Mouse (Mus musculus) forebrain, embryonic 10.5 days (tissue): ENCODE measurements around the gene Ndufs1. TPM values are rescaled to one million over a fixed set of nuclear protein-coding genes. Genes with fewer than 3 reads are reported as not detected.

Experiments used
- DNase-seq: peaks from one replicate; pipeline ENCODE4 v3.0.0-alpha.2; 2017; ENCODE audit warnings: low spot score; ENCODE audit errors: extremely low spot score
- H3K27ac ChIP-seq: fragments of 300-500 bp; sonication (generic); 2 replicates; pipeline ENCODE4 v1.5.1; 2016; ENCODE audit warnings: mild to moderate bottlenecking
- H3K27me3 ChIP-seq: fragments of 300-500 bp; sonication (generic); 2 replicates; pipeline ENCODE4 v1.6.1; 2016; ENCODE audit warnings: mild to moderate bottlenecking; ENCODE audit not compliant: poor library complexity, severe bottlenecking
- H3K36me3 ChIP-seq: fragments of 300-500 bp; sonication (generic); replicated peaks from 2 replicates; pipeline ENCODE4 v1.6.1; 2016; ENCODE audit warnings: mild to moderate bottlenecking, moderate library complexity
- H3K4me1 ChIP-seq: fragments of 300-500 bp; sonication (generic); 2 replicates; pipeline ENCODE4 v1.6.1; 2016
- H3K4me3 ChIP-seq: fragments of 300-500 bp; sonication (generic); 2 replicates; pipeline ENCODE4 v1.5.1; 2016; ENCODE audit warnings: mild to moderate bottlenecking, moderate library complexity
- H3K9me3 ChIP-seq: fragments of 300-500 bp; sonication (generic); 2 replicates; pipeline ENCODE4 v1.6.1; 2016; ENCODE audit warnings: mild to moderate bottlenecking, moderate library complexity
- WGBS: fragments of 180-500 bp; shearing (Covaris S2); methylation state at CpG from one replicate; pipeline ENCODE4 v1.1.7; 2016; 5-methylcytosine and 5-hydroxymethylcytosine counted together
- polyA plus RNA-seq: library from polyadenylated mRNA; unstranded; fragments of >200 nt; fragmentation: Nextera tagmentation; extraction: Ambion mirVana; gene quantifications from 2 replicates; pipeline ENCODE4 v1.2.1, GENCODE M21; 2016

Ndufs1 gene
- polyA plus RNA-seq: 147 and 151 TPM in 2 replicates

DNA sequence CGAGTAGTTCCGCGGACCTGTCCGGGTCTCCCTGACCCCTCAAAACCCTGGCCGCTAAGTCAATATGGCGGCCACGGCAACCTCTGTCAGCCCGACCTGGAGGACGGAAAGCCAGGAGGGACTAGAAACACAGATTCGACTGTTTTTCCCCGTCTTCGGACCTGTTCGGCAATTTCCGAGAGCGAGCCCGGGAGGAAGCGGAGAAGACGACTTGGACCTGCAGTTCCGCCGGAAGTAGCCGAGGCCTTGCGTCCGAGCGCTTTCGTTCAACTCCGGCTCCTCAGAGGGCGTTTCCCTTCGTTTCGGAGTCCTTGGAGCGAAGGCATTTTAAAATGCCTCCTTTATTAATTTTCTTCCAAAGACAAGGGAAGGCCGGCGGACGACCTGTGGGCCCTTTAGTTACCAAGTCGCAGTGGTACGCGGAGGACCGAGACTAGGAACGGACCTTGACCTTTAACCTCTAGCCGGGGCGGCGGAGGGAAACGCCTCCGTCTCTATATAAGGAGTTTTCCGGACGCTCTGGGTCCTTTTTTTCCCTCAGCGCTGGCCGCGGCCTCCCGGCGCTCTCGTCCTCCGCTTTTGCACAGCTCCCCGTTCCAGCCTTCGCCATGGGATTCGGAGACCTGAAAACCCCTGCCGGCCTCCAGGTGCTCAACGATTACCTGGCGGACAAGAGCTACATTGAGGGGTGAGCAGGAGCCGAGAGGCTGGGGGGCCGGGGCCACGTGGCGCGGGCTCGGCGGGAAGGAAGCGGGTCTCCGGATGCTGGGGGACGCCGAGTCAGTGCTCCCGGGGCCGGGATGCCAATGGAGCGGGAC is at the start of gene Ndufs1, which contains the start of gene Eef1b2:
TSS of gene Ndufs1 (minus strand) at position 230 of the 818 bp plus-strand sequence.
TSS of gene Eef1b2 (plus strand) at position 222 of the 818 bp plus-strand sequence.
- Histone ChIP-seq H3K27ac (peak within 1 kb of the TSS; percentile 95), H3K4me1 (peaks cover 32% of the 10 kb centered on the region), H3K36me3 (peaks cover 50% of the 10 kb centered on the region), H3K27me3 (no peaks in the 10 kb centered on the region), H3K9me3 (no peaks in the 10 kb centered on the region), H3K4me3 (peak within 1 kb of the TSS; percentile 95)
- WGBS: under 1% methylated on average over 72 of the region's 72 CpGs
- peak; percentile 97 for DNase-seq

DNA sequence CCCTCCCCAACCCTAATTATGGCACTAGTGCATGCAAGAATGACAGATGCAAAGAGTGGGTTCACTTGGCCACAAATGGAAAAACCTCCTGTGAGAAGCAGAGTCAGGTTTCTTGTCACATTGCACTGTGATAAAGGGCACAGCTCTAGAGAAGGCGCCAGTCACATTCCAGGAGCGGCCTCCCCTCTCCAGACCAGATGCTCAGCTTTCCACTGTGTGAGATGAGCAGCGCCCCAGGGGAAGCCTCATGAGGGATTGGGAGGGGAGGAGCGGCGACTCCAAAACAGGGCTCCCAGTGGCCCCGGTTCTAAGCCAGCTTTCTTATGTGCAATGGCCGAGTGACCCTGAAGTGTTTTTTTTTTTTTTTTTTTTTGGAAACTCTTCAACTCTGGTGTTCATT is 49.3 kb upstream of the Ndufs1 start:
- no peak overlapping the region for H3K27ac ChIP-seq
- H3K9me3 ChIP-seq: no peaks in the 10 kb centered on the region
- no peak for DNase-seq
- no peaks in the 10 kb centered on the region for H3K36me3 ChIP-seq
- WGBS: 7% methylated on average over 7 of the region's 7 CpGs
- H3K4me3 ChIP-seq: no peak overlapping the region
- H3K4me1 ChIP-seq: peaks cover 8% of the 10 kb centered on the region
- H3K27me3 ChIP-seq: no peaks in the 10 kb centered on the region

DNA sequence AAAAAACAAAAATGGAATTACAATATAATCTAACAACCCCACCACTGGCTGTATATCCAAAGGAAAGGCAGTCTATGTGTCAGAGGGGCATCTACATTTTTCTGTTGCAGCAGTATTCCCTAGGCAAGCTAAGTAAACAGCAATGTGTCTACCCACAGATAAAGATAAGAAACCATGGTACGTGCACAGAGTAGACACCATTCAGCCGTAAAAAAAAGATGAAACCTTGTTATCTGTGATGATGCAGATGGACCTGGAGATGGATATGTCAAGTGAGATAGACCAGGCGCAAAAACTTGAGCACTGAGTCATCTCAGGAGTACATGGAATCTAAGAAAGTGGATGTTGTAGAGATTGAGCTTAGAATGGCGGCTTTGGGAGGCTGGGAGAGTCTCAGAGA is 48.4 kb upstream of the Ndufs1 start:
- DNase-seq: no peak
- H3K36me3 ChIP-seq: no peaks in the 10 kb centered on the region
- no peaks in the 10 kb centered on the region for H3K27me3 ChIP-seq
- no peak overlapping the region for H3K4me3 ChIP-seq
- H3K9me3 ChIP-seq: no peaks in the 10 kb centered on the region
- 91% methylated on average over 4 of the region's 4 CpGs for WGBS
- H3K27ac ChIP-seq: no peak overlapping the region
- H3K4me1 ChIP-seq: peaks cover 8% of the 10 kb centered on the region

DNA sequence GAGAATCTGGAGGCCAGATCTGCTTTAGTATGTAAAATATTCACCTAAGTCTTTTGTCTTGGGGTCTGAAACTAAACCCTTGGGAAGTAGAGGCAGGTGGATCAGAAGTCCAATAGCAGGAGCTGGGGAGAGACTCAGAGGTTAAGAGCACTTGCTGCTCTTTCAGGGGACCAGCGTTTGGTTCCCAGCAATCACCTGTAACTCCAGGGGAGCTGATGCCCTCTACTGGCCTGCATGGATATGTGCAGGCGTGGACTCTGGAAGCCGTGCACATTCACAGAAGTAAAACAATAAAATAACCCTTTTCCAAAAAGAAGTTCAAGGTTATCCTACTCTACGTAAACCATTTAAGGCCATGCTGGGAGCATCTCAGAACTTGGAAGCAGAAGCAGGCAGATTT is 42.6 kb upstream of the Ndufs1 start:
- Histone ChIP-seq H3K9me3 (peaks cover 5% of the 10 kb centered on the region; the same call in 1 of the 2 replicates), H3K27ac (no peak overlapping the region), H3K36me3 (no peaks in the 10 kb centered on the region), H3K4me1 (peaks cover 4% of the 10 kb centered on the region), H3K27me3 (peaks cover 6% of the 10 kb centered on the region; the same call in 1 of the 2 replicates), H3K4me3 (no peak overlapping the region)
- 95% methylated on average over 4 of the region's 4 CpGs for WGBS
- no peak for DNase-seq

DNA sequence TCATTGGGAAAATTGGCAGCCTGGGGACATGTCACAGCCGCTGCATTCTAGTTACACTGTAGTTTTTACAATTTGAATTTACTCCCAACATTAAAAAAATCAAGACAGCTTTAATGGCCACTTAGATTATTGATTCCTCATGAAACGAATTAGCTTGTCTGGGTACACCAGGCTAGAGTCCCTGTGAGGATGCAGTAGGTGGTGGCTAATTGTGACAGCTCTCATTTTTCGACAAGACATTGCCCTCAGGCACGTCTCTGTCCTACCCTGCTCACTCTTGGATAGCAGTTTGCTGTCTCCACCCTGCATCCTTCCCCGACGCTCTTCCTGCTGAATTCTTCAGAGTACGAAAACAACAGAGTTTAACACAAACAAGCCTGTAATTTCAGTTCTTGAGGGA is 38.0 kb upstream of the Ndufs1 start:
- no peak overlapping the region for H3K4me3 ChIP-seq
- no peak for DNase-seq
- no peaks in the 10 kb centered on the region for H3K36me3 ChIP-seq
- H3K27me3 ChIP-seq: peaks cover 14% of the 10 kb centered on the region
- no peak overlapping the region for H3K27ac ChIP-seq
- H3K4me1 ChIP-seq: peaks cover 14% of the 10 kb centered on the region
- WGBS: 47% methylated on average over 7 of the region's 7 CpGs
- peaks cover 5% of the 10 kb centered on the region; the same call in 1 of the 2 replicates for H3K9me3 ChIP-seq

DNA sequence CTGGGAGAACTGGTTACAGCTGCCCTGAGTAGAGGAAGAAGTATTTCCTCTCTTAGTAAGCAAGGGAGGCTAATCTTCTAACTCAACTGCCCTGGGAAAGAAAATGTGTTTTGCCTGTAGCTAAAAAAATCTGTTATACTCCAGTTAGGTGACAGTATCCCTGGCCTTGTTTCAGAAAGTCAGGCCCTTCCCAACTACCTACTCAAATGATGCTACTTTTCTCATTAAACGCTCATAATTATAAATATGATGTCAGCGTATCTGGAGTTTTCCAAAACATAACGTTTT is 37.6 kb upstream of the Ndufs1 start, which contains the start of gene Gpr1:
TSS of gene Gpr1 (minus strand) at position 273 of the 288 bp plus-strand sequence.
- Histone ChIP-seq H3K4me3 (peak within 1 kb of the TSS; percentile 38), H3K27ac (peak within 1 kb of the TSS; percentile 69; the same call in 1 of the 2 replicates)
- no peak for DNase-seq

DNA sequence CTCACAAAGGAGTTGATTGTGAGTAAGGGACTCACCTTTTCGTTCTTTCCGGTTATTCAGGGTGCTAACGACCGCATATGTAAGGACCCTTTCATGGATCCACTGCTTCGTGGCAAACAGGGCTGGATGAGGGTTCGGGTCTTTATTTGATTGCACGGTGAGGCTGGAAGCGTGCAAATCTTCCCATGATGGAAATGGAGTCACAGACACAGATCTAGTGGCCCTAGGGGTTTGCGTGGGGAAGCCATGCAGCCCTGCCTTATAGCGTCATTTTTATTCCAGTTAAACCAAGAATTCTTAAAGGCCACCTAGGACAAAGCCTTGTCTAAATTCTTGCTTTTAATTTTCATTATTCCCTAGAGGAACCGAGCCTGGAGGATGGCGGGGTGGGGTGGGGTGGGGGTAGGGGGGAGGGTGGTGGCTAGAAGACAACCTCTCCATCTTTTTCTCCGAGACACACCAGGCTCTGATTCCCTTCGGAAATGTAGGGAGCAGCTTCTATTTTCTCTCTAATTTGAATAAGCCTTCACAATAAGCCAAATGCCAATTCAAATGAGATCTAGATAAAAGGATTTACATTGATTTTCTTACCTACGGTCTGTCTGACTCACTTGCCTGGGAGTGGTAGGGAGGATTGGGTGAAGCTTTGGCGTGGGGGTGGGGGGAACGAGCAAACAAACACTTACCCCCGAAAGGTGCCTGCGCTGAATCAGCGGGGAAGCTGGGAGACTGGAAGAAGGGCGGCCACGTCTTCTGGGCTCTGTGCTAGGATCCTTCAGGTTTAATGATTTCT is 37.0 kb upstream of the Ndufs1 start:
- peak overlapping the region; percentile 38 for H3K4me3 ChIP-seq

More for the DNA sequence above, 37.6 kb upstream of the Ndufs1 start, which contains the start of gene Gpr1:
- H3K9me3 ChIP-seq: peaks cover 3% of the 10 kb centered on the region; the same call in 1 of the 2 replicates
- no peaks in the 10 kb centered on the region for H3K36me3 ChIP-seq
- peaks cover 14% of the 10 kb centered on the region for H3K27me3 ChIP-seq
- WGBS: 29% methylated on average over 3 of the region's 3 CpGs
- H3K4me1 ChIP-seq: peaks cover 14% of the 10 kb centered on the region

DNA sequence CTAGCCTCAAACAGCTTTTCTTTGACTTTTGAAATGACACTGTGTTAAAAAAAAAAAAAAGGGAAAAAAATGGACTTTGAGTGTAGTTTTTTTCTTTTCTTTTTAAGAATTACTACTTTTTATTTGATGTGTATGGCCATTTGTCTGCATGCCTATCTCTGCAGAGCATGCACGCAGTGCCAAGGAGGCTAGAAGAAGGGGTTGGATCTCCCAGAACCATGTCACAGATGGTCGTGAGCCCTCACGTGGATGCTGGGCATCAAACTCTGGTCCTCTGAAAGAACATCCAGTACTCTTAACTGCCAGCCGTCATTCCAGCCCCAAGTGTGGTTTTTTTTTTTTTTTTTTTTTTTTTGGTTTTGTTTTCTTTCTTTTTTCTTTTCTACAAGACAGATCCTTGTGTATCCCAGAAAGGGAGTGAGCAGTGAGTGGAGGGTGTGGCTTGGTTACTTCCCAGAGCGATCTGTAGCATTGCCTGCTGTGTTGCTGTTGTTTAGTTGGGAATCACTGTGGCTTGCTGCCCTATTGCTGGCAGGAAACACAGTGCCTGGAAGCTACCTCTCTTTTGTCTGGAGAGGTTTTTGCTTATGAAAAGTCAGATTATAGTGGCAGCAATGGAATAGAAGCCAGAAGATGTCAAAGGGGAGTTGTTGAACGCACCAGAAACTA is 33.4 kb upstream of the Ndufs1 start:
- DNase-seq: no peak
- H3K27me3 ChIP-seq: peaks cover 13% of the 10 kb centered on the region
- H3K27ac ChIP-seq: no peak overlapping the region
- no peaks in the 10 kb centered on the region for H3K9me3 ChIP-seq
- H3K4me1 ChIP-seq: peaks cover 22% of the 10 kb centered on the region
- H3K36me3 ChIP-seq: no peaks in the 10 kb centered on the region
- WGBS: 13% methylated on average over 6 of the region's 6 CpGs
- no peak overlapping the region for H3K4me3 ChIP-seq

More for the DNA sequence above, 37.0 kb upstream of the Ndufs1 start:
- Histone ChIP-seq H3K36me3 (no peaks in the 10 kb centered on the region), H3K27ac (peak overlapping the region; percentile 69; the same call in 1 of the 2 replicates), H3K4me1 (peaks cover 14% of the 10 kb centered on the region), H3K27me3 (peaks cover 14% of the 10 kb centered on the region), H3K9me3 (no peaks in the 10 kb centered on the region)
- no peak for DNase-seq
- WGBS: 15% methylated on average over 22 of the region's 22 CpGs

DNA sequence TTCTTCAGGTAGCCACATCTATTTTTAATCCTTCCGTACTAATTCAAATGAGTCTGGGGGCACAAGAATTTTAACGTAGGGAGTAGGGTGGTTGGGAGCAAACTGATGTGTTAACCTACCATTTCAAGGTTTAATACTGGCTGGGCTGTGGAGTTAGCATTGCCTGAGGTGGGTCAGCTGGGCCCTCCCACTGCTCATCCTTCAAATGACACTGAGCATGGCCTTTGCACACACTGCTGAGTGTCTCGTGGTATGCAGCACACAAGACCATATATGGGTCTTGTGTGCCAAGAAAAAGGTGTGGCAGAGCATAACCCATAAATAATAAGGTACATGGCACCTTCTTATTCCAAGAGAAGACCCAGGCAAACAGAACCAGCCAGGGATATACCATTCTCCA is 31.0 kb upstream of the Ndufs1 start:
- Histone ChIP-seq H3K9me3 (no peaks in the 10 kb centered on the region), H3K4me1 (peaks cover 30% of the 10 kb centered on the region), H3K36me3 (no peaks in the 10 kb centered on the region), H3K4me3 (no peak overlapping the region), H3K27ac (no peak overlapping the region), H3K27me3 (no peaks in the 10 kb centered on the region)
- WGBS: 88% methylated on average over 3 of the region's 3 CpGs
- DNase-seq: no peak

DNA sequence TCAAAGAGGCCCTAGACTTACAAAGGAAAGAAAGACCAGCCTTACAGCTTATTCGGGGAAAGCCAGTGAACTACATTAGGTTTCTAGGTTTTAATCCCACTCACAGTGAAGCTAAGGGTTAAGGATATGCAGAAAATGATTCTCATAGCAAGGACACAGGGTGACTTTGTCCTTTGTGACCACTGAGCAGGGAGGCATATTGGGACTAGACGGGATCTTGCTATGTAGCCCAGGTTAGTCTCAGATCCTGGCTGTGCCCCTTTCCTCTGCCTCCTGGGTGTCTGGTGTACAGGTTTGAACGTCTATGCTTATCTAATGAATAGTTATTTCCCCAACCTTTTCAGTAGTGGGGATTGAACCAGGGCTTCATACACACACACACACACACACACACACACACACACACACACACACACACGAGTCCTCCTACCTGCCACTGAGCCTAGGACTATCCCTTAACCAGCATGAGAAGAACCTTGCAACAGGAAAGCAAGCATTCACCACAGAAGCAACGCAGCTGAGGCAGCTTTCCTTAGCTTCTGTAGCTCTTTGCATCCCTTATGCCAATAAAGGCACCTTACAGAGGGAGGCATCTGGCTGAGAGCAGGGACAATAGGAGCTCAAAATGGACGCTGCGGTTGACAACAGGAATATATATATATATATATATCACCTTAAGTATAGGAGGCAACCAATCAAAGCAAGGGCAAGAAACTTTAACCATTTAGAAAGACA is 28.2 kb upstream of the Ndufs1 start:
- no peak for DNase-seq
- Histone ChIP-seq H3K9me3 (peaks cover 8% of the 10 kb centered on the region), H3K4me3 (peak overlapping the region; percentile 5; the same call in 1 of the 2 replicates), H3K27ac (peak overlapping the region; percentile 86), H3K36me3 (0 out of 2 replicates have a peak, but pooled peaks cover 7% of the 10 kb centered on the region), H3K27me3 (no peaks in the 10 kb centered on the region), H3K4me1 (peaks cover 30% of the 10 kb centered on the region)
- WGBS: 12% methylated on average over 7 of the region's 7 CpGs

DNA sequence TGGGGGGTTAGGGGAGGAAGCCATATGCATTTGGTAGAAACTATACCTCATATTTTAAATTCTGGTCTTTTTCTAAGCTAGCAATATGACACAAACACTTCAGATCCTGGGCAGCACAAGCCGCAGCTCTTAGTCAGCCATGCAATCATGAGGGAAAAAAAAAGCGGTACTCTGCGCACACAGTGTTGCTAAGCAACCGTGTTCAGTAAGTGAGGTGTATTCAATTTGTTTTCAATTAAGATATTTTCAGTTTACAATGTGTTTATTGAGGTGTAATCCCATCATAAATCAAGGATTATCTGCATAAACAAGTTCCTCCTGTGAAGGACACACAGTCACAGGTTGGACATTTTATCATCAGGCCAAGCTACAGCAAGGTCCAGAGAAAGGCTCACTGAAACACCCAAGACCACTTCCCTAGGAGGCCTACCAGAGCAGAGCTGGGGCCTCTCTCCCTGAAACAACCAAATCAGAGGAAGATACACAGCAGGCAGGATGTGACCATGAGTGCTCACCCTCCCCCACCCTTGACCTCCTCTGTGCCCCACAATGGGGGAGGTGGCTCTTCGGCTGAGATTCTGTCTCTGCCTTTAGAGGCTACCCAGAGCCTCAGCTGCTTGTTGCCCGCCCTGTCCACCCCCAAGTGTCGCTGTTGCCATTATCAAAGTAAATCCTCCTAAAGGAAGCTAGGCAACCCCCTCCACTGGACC is 27.5 kb upstream of the Ndufs1 start:
- 13% methylated on average over 7 of the region's 7 CpGs for WGBS
- H3K9me3 ChIP-seq: peaks cover 10% of the 10 kb centered on the region
- DNase-seq: peak; percentile 79

More for the DNA sequence above, 27.5 kb upstream of the Ndufs1 start:
- Histone ChIP-seq H3K4me1 (peaks cover 30% of the 10 kb centered on the region), H3K27me3 (no peaks in the 10 kb centered on the region), H3K4me3 (peak overlapping the region; percentile 5), H3K36me3 (0 out of 2 replicates have a peak, but pooled peaks cover 9% of the 10 kb centered on the region), H3K27ac (peak overlapping the region; percentile 86)
